Comparison of ENCODE assay signal across 18 mouse cellular contexts in the genomic region with DNA sequence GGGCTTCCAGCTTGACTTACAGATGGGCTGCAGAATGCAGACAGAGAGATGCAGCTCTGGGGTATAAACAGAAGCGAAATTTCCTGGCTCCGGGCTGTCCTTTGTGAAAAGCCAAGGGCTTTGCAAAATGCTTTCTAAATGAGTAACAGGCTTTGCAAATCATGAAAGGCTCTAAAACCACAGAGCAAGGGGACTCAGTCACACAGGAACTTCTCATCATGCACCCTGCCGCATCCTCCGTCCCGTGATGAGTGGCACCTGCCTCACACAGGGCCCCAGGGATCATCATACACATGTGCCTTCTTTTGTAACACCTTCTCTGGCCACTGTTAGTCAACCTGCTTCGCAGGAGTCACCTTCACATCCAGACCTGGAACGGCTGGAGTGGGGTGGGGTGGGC. TPM values are rescaled to one million over a fixed set of nuclear protein-coding genes. Genes with fewer than 3 reads are reported as not detected.
DNase-seq lines count a peak whose midpoint lies in the region; ATAC-seq and TF ChIP-seq lines count a peak whose summit lies in the region.
"Had no signal": no experiment of that assay in that cellular context is flagged by ENCODE, and none has a peak within 500 bp of the region (broad histone marks: within the 10 kb centered on the region; RNA-seq: fewer than 3 reads in every experiment).

No protein-coding gene starts in this region.

- TF ChIP-seq RAD21 in CH12.LX (IDR thresholded peaks at IDR 0.05; ENCODE audit: low read depth, low read length), result peak; percentile 18

- peak; percentile 47 to 66 for DNase-seq in B cell, adult 2 months
- DNase-seq in CH12.LX (ENCODE audit: extremely low read depth), result peak; percentile 96
- DNase-seq in thymus, postnatal 36 days, result peak; percentile 30 to 43
- DNase-seq in c-Kit-positive CD71-positive TER-119-positive erythroid progenitor cells, embryonic 14.5 days (ENCODE audit: low spot score), result no peak
- no peak for DNase-seq in heart, adult 8-10 months (ENCODE audit: low spot score)
- DNase-seq in left cerebral cortex, postnatal 14 days (ENCODE audit: low spot score in 2 of 2), result no peak
- DNase-seq: adrenal gland, postnatal 14 days; cerebellum, adult 8-10 months; heart, postnatal 4 days; kidney, adult 8-10 months; kidney, postnatal 25 days; lung, adult 2 months; lung, postnatal 4 days had no signal

- H3K4me1 ChIP-seq in CH12.LX (ENCODE audit: control insufficient read depth in 1 of 2, insufficient read depth in 2 of 2), result peaks cover 15 to 52% of the 10 kb centered on the region in 2 experiments
- H3K4me1 ChIP-seq: midbrain, embryonic 12.5 days; stomach, embryonic 15.5 days had no signal

- intact Hi-C loops in left cerebral cortex, postnatal 14 days (cut with DNase I), result no loop called here

- TF ChIP-seq EP300 in CH12.LX (IDR thresholded peaks at IDR 0.05; ENCODE audit: low read length), result peak; percentile 97

- H3K4me3 ChIP-seq in CH12.LX (replicated peaks in 1 of 3; ENCODE audit: low read depth in 2 of 3, low read length in 2 of 3, poor library complexity in 1 of 3), result no peak overlapping the region
- H3K4me3 ChIP-seq: midbrain, embryonic 12.5 days; stomach, embryonic 15.5 days had no signal

- TF ChIP-seq CTCF in CH12.LX (conservative IDR thresholded peaks at IDR 0.05 in 1 of 2, IDR thresholded peaks at IDR 0.05 in 1 of 2; ENCODE audit: low read depth in 2 of 2, low read length in 2 of 2), result no peak

- peak overlapping the region; percentile 53 for H3K4me2 ChIP-seq in CH12.LX (ENCODE audit: insufficient read depth, low read depth, poor library complexity, severe bottlenecking)
- H3K4me2 ChIP-seq: midbrain, embryonic 12.5 days; stomach, embryonic 15.5 days had no signal

- peaks cover 0 to 10% of the 10 kb centered on the region in 2 experiments for H3K36me3 ChIP-seq in CH12.LX (replicated peaks in 1 of 2; ENCODE audit: control insufficient read depth in 1 of 2, insufficient read depth in 1 of 2, low read length in 1 of 2)
- H3K36me3 ChIP-seq: midbrain, embryonic 12.5 days; stomach, embryonic 15.5 days had no signal

- dilution Hi-C loops in CH12.LX (cut with MboI; ENCODE audit: extremely low pct_ligation_motif_present, extremely low pct_unique_long_range_greater_than_20kb, low sequenced_read_pairs), result no loop called here

- in situ Hi-C loops in CH12.LX (cut with MboI; ENCODE audit: low pct_ligation_motif_present, low pct_unique_long_range_greater_than_20kb, low sequenced_read_pairs), result loop anchor here (25.0 kb wide), 1 partner anchor 238 kb away; the partner anchor contains the start of gene Rinl

- TF ChIP-seq POLR2A in CH12.LX (IDR thresholded peaks at IDR 0.05; ENCODE audit: low read depth, low read length), result no peak; the same call in 1 of the 2 replicates

- H3K9ac ChIP-seq in CH12.LX (ENCODE audit: insufficient read depth, low read depth), result no peak overlapping the region; the same call in 1 of the 2 replicates
- H3K9ac ChIP-seq: midbrain, embryonic 12.5 days; stomach, embryonic 15.5 days had no signal

- no peaks in the 10 kb centered on the region for H3K27me3 ChIP-seq in CH12.LX (replicated peaks)

- peak; percentile 90 for ATAC-seq in inflammation-experienced regulatory T-cells, adult 6 months
- ATAC-seq: forebrain, embryonic 16.5 days; hindbrain, postnatal 0 days had no signal

- peaks cover 3% of the 10 kb centered on the region for H3K9me3 ChIP-seq in CH12.LX (replicated peaks; ENCODE audit: low read length)
- H3K9me3 ChIP-seq: midbrain, embryonic 12.5 days; stomach, embryonic 15.5 days had no signal

- peak overlapping the region; percentile 97 for H3K27ac ChIP-seq in CH12.LX (ENCODE audit: insufficient read depth, low read depth)
- H3K27ac ChIP-seq: hindbrain, postnatal 0 days; midbrain, embryonic 12.5 days; stomach, embryonic 15.5 days had no signal

- H3K79me2 ChIP-seq in CH12.LX (replicated peaks; ENCODE audit: control insufficient read depth, extremely low read depth, insufficient read depth, poor library complexity, severe bottlenecking), result no peaks in the 10 kb centered on the region

TF ChIP-seq in CH12.LX, 34 proteins besides CTCF, POLR2A, EP300 and RAD21:
- TF ChIP-seq SMC3 (IDR thresholded peaks at IDR 0.05; ENCODE audit: low read depth, low read length) (no peak), ZMIZ1 (IDR thresholded peaks at IDR 0.05; ENCODE audit: low read depth, low read length) (peak; percentile 23; the same call in 1 of the 2 replicates), UBTF (IDR thresholded peaks at IDR 0.05; ENCODE audit: low read depth, low read length) (no peak), USF2 (conservative IDR thresholded peaks at IDR 0.05; ENCODE audit: low read depth, low read length) (no peak), ZNF384 (IDR thresholded peaks at IDR 0.05; ENCODE audit: low read depth, low read length) (no peak; the same call in 1 of the 2 replicates), CHD1 (IDR thresholded peaks at IDR 0.05; ENCODE audit: low read depth, low read length) (no peak; the same call in 1 of the 2 replicates), NRF1 (IDR thresholded peaks at IDR 0.05; ENCODE audit: low read depth, low read length) (no peak; the same call in 1 of the 2 replicates), MYC (IDR thresholded peaks at IDR 0.05; ENCODE audit: low read depth, low read length) (peak; percentile 90), TCF12 (IDR thresholded peaks at IDR 0.05; ENCODE audit: low read depth, low read length) (peak; percentile 98), TBP (conservative IDR thresholded peaks at IDR 0.05; ENCODE audit: low read depth, low read length) (0 out of 2 replicates have a peak, but pooled peaks have one; percentile 32), USF1 (IDR thresholded peaks at IDR 0.05; ENCODE audit: low read depth, low read length) (no peak), BHLHE40 (IDR thresholded peaks at IDR 0.05; ENCODE audit: low read depth, low read length) (peak; percentile 100), POLR2AphosphoS2 (IDR thresholded peaks at IDR 0.05; ENCODE audit: low read depth, low read length) (no peak), JUN (IDR thresholded peaks at IDR 0.05; ENCODE audit: insufficient read depth, low read depth, low read length) (peak; percentile 88), JUND (conservative IDR thresholded peaks at IDR 0.05; ENCODE audit: low read depth, low read length) (peak; percentile 95), ZC3H11A (IDR thresholded peaks at IDR 0.05; ENCODE audit: low read depth, low read length) (no peak), IRF4 (IDR thresholded peaks at IDR 0.05; ENCODE audit: low read depth, low read length) (peak; percentile 99), ETS1 (conservative IDR thresholded peaks at IDR 0.05; ENCODE audit: low read depth, low read length) (peak; percentile 100), ZKSCAN1 (IDR thresholded peaks at IDR 0.05; ENCODE audit: borderline replicate concordance, low read depth, low read length) (no peak), RCOR1 (conservative IDR thresholded peaks at IDR 0.05; ENCODE audit: low read depth, low read length) (peak; percentile 96), CHD2 (IDR thresholded peaks at IDR 0.05; ENCODE audit: low read length) (peak; percentile 82; the same call in 1 of the 2 replicates), GABPA (IDR thresholded peaks at IDR 0.05; ENCODE audit: insufficient replicate concordance, low read depth, low read length) (no peak), MAZ (IDR thresholded peaks at IDR 0.05; ENCODE audit: low read depth, low read length) (peak; percentile 61; the same call in 1 of the 2 replicates), E2F4 (IDR thresholded peaks at IDR 0.05; ENCODE audit: insufficient replicate concordance, low read depth, low read length) (no peak), MEF2A (IDR thresholded peaks at IDR 0.05; ENCODE audit: borderline replicate concordance, low read depth, low read length) (peak; percentile 93), MXI1 (IDR thresholded peaks at IDR 0.05; ENCODE audit: low read depth, low read length) (0 out of 2 replicates have a peak, but pooled peaks have one; percentile 30), MAFK (IDR thresholded peaks at IDR 0.05; ENCODE audit: insufficient replicate concordance, low read length) (peak; percentile 76; the same call in 1 of the 2 replicates), SIN3A (IDR thresholded peaks at IDR 0.05; ENCODE audit: low read length) (peak; percentile 78), KAT2A (IDR thresholded peaks at IDR 0.05; ENCODE audit: insufficient replicate concordance, low read length) (no peak), PAX5 (IDR thresholded peaks at IDR 0.05; ENCODE audit: low read length) (no peak), NELFE (IDR thresholded peaks at IDR 0.05; ENCODE audit: low read depth, low read length) (no peak), ELF1 (IDR thresholded peaks at IDR 0.05; ENCODE audit: low read depth, low read length) (peak; percentile 42; the same call in 1 of the 2 replicates), MAX (IDR thresholded peaks at IDR 0.05; ENCODE audit: low read length) (peak; percentile 78), HCFC1 (IDR thresholded peaks at IDR 0.05; ENCODE audit: low read depth, low read length) (no peak)

RNA-seq across cellular contexts. Expression of gene Map4k1, which starts 43.7 kb away (rescaled TPM):
- 183 and 195 TPM in 2 replicates for total RNA-seq in CH12.LX (2012; rRNA removed)
- total RNA-seq in CH12.LX (2014; rRNA removed), result 112 and 114 TPM in 2 replicates
- 395 and 401 TPM in 2 replicates for polyA plus RNA-seq in CH12.LX (2012; ENCODE audit: insufficient read length, low read depth)
- polyA plus RNA-seq in inflammation-experienced regulatory T-cells, adult 6 months (2017; shearing (Covaris generic)), result 100 to 1,000 TPM in 2 of 3 experiments, 10 to 100 TPM in 1; 98.7 to 130 (median 111) TPM
- 1 to 10 TPM in 1 of 4 experiments, under 1 TPM in 3; 0.50 to 1.1 (median 0.74) TPM for total RNA-seq in heart, adult 8-10 months (2022)
- total RNA-seq in left cerebral cortex, postnatal 14 days (2021), result 1 to 10 TPM; 2.0 to 3.7 TPM

RNA-seq across cellular contexts. Expression of gene Eif3k, which starts 43.9 kb away (rescaled TPM):
- total RNA-seq in CH12.LX (2012; rRNA removed) (513 and 551 TPM in 2 replicates), CH12.LX (2014; rRNA removed) (595 and 658 TPM in 2 replicates)
- 580 and 584 TPM in 2 replicates for polyA plus RNA-seq in CH12.LX (2012; ENCODE audit: insufficient read length, low read depth)
- polyA plus RNA-seq in inflammation-experienced regulatory T-cells, adult 6 months (2017; shearing (Covaris generic)), result 100 to 1,000 TPM; 441 to 670 (median 588) TPM
- total RNA-seq in heart, adult 8-10 months (2022), result 100 to 1,000 TPM; 152 to 167 (median 158) TPM
- 100 to 1,000 TPM; 163 to 174 TPM for total RNA-seq in left cerebral cortex, postnatal 14 days (2021)

Comparison
In these comparisons a context has a peak if more than half of its experiments do, and no peak if none do; other contexts are left out.
1. DNase-seq: peak in B cell, adult 2 months (2 of 2), CH12.LX (single experiment) and thymus, postnatal 36 days (2 of 2); none in c-Kit-positive CD71-positive TER-119-positive erythroid progenitor cells, embryonic 14.5 days (single experiment), heart, adult 8-10 months (single experiment) and left cerebral cortex, postnatal 14 days (0 of 2).
2. RNA of gene Map4k1, which starts 43.7 kb away (total RNA-seq): 112 to 195 TPM in CH12.LX; 2.0 to 3.7 TPM in left cerebral cortex, postnatal 14 days and 0.50 to 1.1 TPM in heart, adult 8-10 months; every median in the first group is over 10 times any median in the second.